Mouse (Mus musculus) MEL (cell line): Measurements from ENCODE around the gene Ankrd52. TPM values are rescaled to one million over a fixed set of nuclear protein-coding genes. Genes with fewer than 3 reads are reported as not detected.

ENCODE experiments used
- DNase-seq: peaks from one replicate; pipeline ENCODE4 v3.0.0; 2011; ENCODE audit warnings: low read depth, low spot score
- H3K27ac ChIP-seq: 2 replicates; pipeline ENCODE4 v1.5.1; 2012; ENCODE audit warnings: low read depth, mild to moderate bottlenecking, control low read depth, low read length, moderate library complexity; ENCODE audit not compliant: control insufficient read depth
- H3K27me3 ChIP-seq, 2 experiments: fragments of 150-350 bp in 1 of 2; sonication (generic) in 1 of 2; 2 replicates each; pipeline ENCODE4 v1.6.1; 2012; ENCODE audit warnings: low read length in 2 of 2, mild to moderate bottlenecking in 2 of 2, improper control_type of control experiment in 1 of 2, moderate library complexity in 1 of 2; ENCODE audit not compliant: insufficient read depth in 2 of 2, control insufficient read depth in 1 of 2
- H3K36me3 ChIP-seq, 2 experiments: 2 replicates each; pipeline ENCODE4 v1.6.1; 2012 to 2014; ENCODE audit warnings: low read length in 2 of 2, improper control_type of control experiment in 1 of 2, inconsistent platforms in 1 of 2, mild to moderate bottlenecking in 1 of 2; ENCODE audit not compliant: insufficient read depth in 2 of 2, control insufficient read depth in 1 of 2
- H3K4me1 ChIP-seq, 2 experiments: fragments of 150-350 bp in 1 of 2; sonication (generic) in 1 of 2; 2 replicates each; pipeline ENCODE4 v1.6.1; 2012; ENCODE audit warnings: low read length in 2 of 2, improper control_type of control experiment in 1 of 2, mild to moderate bottlenecking in 1 of 2; ENCODE audit not compliant: insufficient read depth in 2 of 2, control insufficient read depth in 1 of 2
- H3K4me3 ChIP-seq, 2 experiments: fragments of 150-350 bp in 1 of 2; sonication (generic) in 1 of 2; 2 replicates each; pipeline ENCODE4 v1.5.1; 2012; ENCODE audit warnings: low read depth in 2 of 2, low read length in 2 of 2, mild to moderate bottlenecking in 2 of 2, moderate library complexity in 2 of 2, control low read depth in 1 of 2, improper control_type of control experiment in 1 of 2; ENCODE audit not compliant: control insufficient read depth in 1 of 2, insufficient read depth in 1 of 2
- H3K79me2 ChIP-seq: 2 replicates; pipeline ENCODE4 v1.6.1; 2012; ENCODE audit warnings: mild to moderate bottlenecking, low read length, moderate library complexity; ENCODE audit not compliant: control insufficient read depth, poor library complexity, insufficient read depth
- H3K9ac ChIP-seq: 2 replicates; pipeline ENCODE4 v1.6.1; 2012; ENCODE audit warnings: low read depth, mild to moderate bottlenecking, control low read depth, low read length, moderate library complexity; ENCODE audit not compliant: control insufficient read depth, poor library complexity, severe bottlenecking
- H3K9me3 ChIP-seq: fragments of 150-350 bp; sonication (generic); replicated peaks from 2 replicates; pipeline ENCODE4 v1.6.1; 2012; ENCODE audit warnings: mild to moderate bottlenecking, low read length, improper control_type of control experiment, moderate library complexity; ENCODE audit not compliant: insufficient read depth
- BHLHE40 ChIP-seq: IDR thresholded peaks from 2 replicates; pipeline ENCODE4 v1.6.1; 2012; ENCODE audit warnings: low read depth, mild to moderate bottlenecking, inconsistent platforms, low read length, improper control_type of control experiment, borderline replicate concordance
- CHD1 ChIP-seq: IDR thresholded peaks from 2 replicates; pipeline ENCODE4 v1.6.1; 2012; ENCODE audit warnings: low read depth, mild to moderate bottlenecking, inconsistent platforms, low read length, improper control_type of control experiment
- CHD2 ChIP-seq: IDR thresholded peaks from 2 replicates; pipeline ENCODE4 v1.6.1; 2011; ENCODE audit warnings: low read length, improper control_type of control experiment
- CTCF ChIP-seq, 3 experiments: IDR thresholded peaks in 2 of 3; conservative IDR thresholded peaks in 1 of 3; 2 replicates each; pipeline ENCODE4 v1.5.1; 2011 to 2012; ENCODE audit warnings: low read length in 3 of 3, low read depth in 2 of 3, mild to moderate bottlenecking in 2 of 3, improper control_type of control experiment in 1 of 3, inconsistent platforms in 1 of 3, mixed read lengths in 1 of 3, moderate library complexity in 1 of 3; ENCODE audit not compliant: control insufficient read depth in 1 of 3, insufficient read depth in 1 of 3, poor library complexity in 1 of 3, severe bottlenecking in 1 of 3
- E2F4 ChIP-seq: IDR thresholded peaks from 2 replicates; pipeline ENCODE4 v1.6.1; 2011; ENCODE audit warnings: low read depth, low read length, improper control_type of control experiment, borderline replicate concordance
- ELF1 ChIP-seq: IDR thresholded peaks from 2 replicates; pipeline ENCODE4 v1.6.1; 2014; ENCODE audit warnings: low read depth, mild to moderate bottlenecking, inconsistent platforms, low read length, improper control_type of control experiment, moderate library complexity
- EP300 ChIP-seq, 2 experiments: IDR thresholded peaks; 2 replicates each; pipeline ENCODE4 v1.6.1; 2011; ENCODE audit warnings: improper control_type of control experiment in 2 of 2, low read length in 2 of 2, low read depth in 1 of 2, mild to moderate bottlenecking in 1 of 2
- GABPA ChIP-seq: IDR thresholded peaks from 2 replicates; pipeline ENCODE4 v1.6.1; 2012; ENCODE audit warnings: low read depth, mild to moderate bottlenecking, inconsistent platforms, low read length, improper control_type of control experiment, moderate library complexity
- GATA1 ChIP-seq: IDR thresholded peaks from 2 replicates; pipeline ENCODE4 v1.6.1; 2011; ENCODE audit warnings: low read depth, low read length, improper control_type of control experiment
- HCFC1 ChIP-seq: IDR thresholded peaks from 2 replicates; pipeline ENCODE4 v1.6.1; 2012; ENCODE audit warnings: low read depth, mild to moderate bottlenecking, inconsistent platforms, low read length, improper control_type of control experiment, moderate library complexity
- JUND ChIP-seq: IDR thresholded peaks from 2 replicates; pipeline ENCODE4 v1.6.1; 2011; ENCODE audit warnings: low read depth, mild to moderate bottlenecking, improper control_type of control experiment, low read length
- KAT2A ChIP-seq: conservative IDR thresholded peaks from 2 replicates; pipeline ENCODE4 v1.6.1; 2012; ENCODE audit warnings: low read depth, low read length, improper control_type of control experiment, inconsistent platforms
- MAFK ChIP-seq: IDR thresholded peaks from 2 replicates; pipeline ENCODE4 v1.6.1; 2011; ENCODE audit warnings: low read depth, mild to moderate bottlenecking, low read length, improper control_type of control experiment, borderline replicate concordance
- MXI1 ChIP-seq: IDR thresholded peaks from 2 replicates; pipeline ENCODE4 v1.6.1; 2011; ENCODE audit warnings: mild to moderate bottlenecking, low read depth, low read length, improper control_type of control experiment
- MYB ChIP-seq: IDR thresholded peaks from 2 replicates; pipeline ENCODE4 v1.6.1; 2011; ENCODE audit warnings: mild to moderate bottlenecking, low read depth, low read length, improper control_type of control experiment
- MYC ChIP-seq: IDR thresholded peaks from 2 replicates; pipeline ENCODE4 v1.6.1; 2011; ENCODE audit warnings: low read depth, mild to moderate bottlenecking, low read length, improper control_type of control experiment, moderate library complexity
- NELFE ChIP-seq: IDR thresholded peaks from 2 replicates; pipeline ENCODE4 v1.6.1; 2011; ENCODE audit warnings: low read depth, low read length, improper control_type of control experiment
- POLR2A ChIP-seq, 2 experiments: IDR thresholded peaks; 2 replicates each; pipeline ENCODE4 v1.6.1; 2011 to 2012; ENCODE audit warnings: low read length in 2 of 2, mild to moderate bottlenecking in 2 of 2, control low read depth in 1 of 2, improper control_type of control experiment in 1 of 2, low read depth in 1 of 2, moderate library complexity in 1 of 2; ENCODE audit not compliant: control insufficient read depth in 1 of 2, insufficient read depth in 1 of 2, poor library complexity in 1 of 2
- POLR2AphosphoS5 ChIP-seq: IDR thresholded peaks from 2 replicates; pipeline ENCODE4 v1.6.1; 2012; ENCODE audit warnings: low read depth, borderline replicate concordance, mild to moderate bottlenecking, inconsistent platforms, low read length, moderate library complexity, mixed read lengths
- SIN3A ChIP-seq: IDR thresholded peaks from 2 replicates; pipeline ENCODE4 v1.6.1; 2012; ENCODE audit warnings: low read length, improper control_type of control experiment, inconsistent platforms
- TAL1 ChIP-seq: IDR thresholded peaks from 2 replicates; pipeline ENCODE4 v1.6.1; 2012; ENCODE audit warnings: mild to moderate bottlenecking, inconsistent platforms, low read length, moderate library complexity, mixed read lengths
- TBP ChIP-seq: IDR thresholded peaks from 2 replicates; pipeline ENCODE4 v1.8.0; 2011; ENCODE audit warnings: low read depth, low read length, improper control_type of control experiment
- TCF12 ChIP-seq: IDR thresholded peaks from 2 replicates; pipeline ENCODE4 v1.6.1; 2014; ENCODE audit warnings: low read depth, mild to moderate bottlenecking, inconsistent platforms, low read length, improper control_type of control experiment, moderate library complexity
- UBTF ChIP-seq: IDR thresholded peaks from 2 replicates; pipeline ENCODE4 v1.6.1; 2012; ENCODE audit warnings: low read depth, mild to moderate bottlenecking, inconsistent platforms, low read length, improper control_type of control experiment, moderate library complexity, borderline replicate concordance; ENCODE audit not compliant: insufficient read depth
- USF1 ChIP-seq: IDR thresholded peaks from 2 replicates; pipeline ENCODE4 v1.6.1; 2014; ENCODE audit warnings: low read depth, mild to moderate bottlenecking, inconsistent platforms, low read length, improper control_type of control experiment, moderate library complexity
- ZC3H11A ChIP-seq: IDR thresholded peaks from 2 replicates; pipeline ENCODE4 v1.6.1; 2012; ENCODE audit warnings: low read depth, mild to moderate bottlenecking, inconsistent platforms, low read length, improper control_type of control experiment
- ZMIZ1 ChIP-seq: IDR thresholded peaks from 2 replicates; pipeline ENCODE4 v1.6.1; 2012; ENCODE audit warnings: low read depth, mild to moderate bottlenecking, inconsistent platforms, low read length, improper control_type of control experiment, moderate library complexity
- ZNF384 ChIP-seq: IDR thresholded peaks from 2 replicates; pipeline ENCODE4 v1.6.1; 2012; ENCODE audit warnings: low read depth, mild to moderate bottlenecking, inconsistent platforms, low read length, improper control_type of control experiment
- polyA plus RNA-seq, 2 experiments: library from polyadenylated mRNA; stranded (reverse) in 1 of 2; unstranded in 1 of 2; fragments of >175 nt in 1 of 2; fragments of >200 nt in 1 of 2; gene quantifications; 2 replicates each; pipeline versions ENCODE4 v1.2.1 to v1.2.4; 2012; ENCODE audit warnings: low replicate concordance in 2 of 2, low read depth in 1 of 2; ENCODE audit not compliant: insufficient read length in 2 of 2, insufficient read depth in 1 of 2, missing spikeins in 1 of 2
- total RNA-seq: library from RNA; depleted of rRNA; stranded (reverse); fragments of 300-350 nt; gene quantifications from 2 replicates; pipeline ENCODE4 v1.2.3, GENCODE M21; 2012

The Ankrd52 gene
- total and polyA plus RNA-seq, 3 experiments: 9.5 to 39.9 TPM; not detected in 1

- no peak for TF ChIP-seq TAL1
Measured at GRCm38 (mm10) chr10:128340257-128340656, 36.7 kb upstream of the Ankrd52 start (continued).

DNA sequence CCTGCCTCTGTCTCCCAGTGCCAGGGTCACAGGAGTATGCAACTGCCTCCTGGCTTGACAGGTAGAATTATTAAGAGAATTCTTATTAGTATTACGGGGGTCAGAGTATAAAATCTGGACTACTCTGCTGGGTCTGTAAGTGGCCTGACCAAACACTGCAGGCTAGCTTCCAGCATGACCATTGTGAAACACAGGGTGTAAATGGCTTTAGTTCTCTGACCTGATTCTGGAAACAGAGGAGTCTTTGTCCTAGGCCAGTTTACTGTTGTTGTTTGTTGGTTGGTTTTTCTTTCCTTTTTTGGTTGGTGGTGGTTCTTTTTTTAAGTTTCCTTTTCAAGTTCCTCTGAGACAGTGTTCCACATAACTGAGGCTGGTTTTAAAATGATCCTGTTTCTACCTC, 33.5 kb upstream of the Ankrd52 start:
- Histone ChIP-seq H3K4me1 (peaks cover 32 to 44% of the 10 kb centered on the region in 2 experiments), H3K36me3 (peaks cover 21 to 66% of the 10 kb centered on the region in 2 experiments), H3K27me3 (no peaks in the 10 kb centered on the region), H3K9me3 (no peaks in the 10 kb centered on the region), H3K79me2 (peaks cover 75% of the 10 kb centered on the region), H3K27ac (peak overlapping the region; percentile 50), H3K9ac (peak overlapping the region; percentile 6; the same call in 1 of the 2 replicates), H3K4me3 (no peak overlapping the region)
- no peak for TF ChIP-seq JUND
- TF ChIP-seq UBTF: no peak
- TF ChIP-seq EP300 (IDR thresholded peaks at IDR 0.05; ENCODE audit: low read depth in 1 of 2, low read length in 2 of 2): no peak
- no peak for TF ChIP-seq ZMIZ1
- no peak for TF ChIP-seq POLR2AphosphoS5
- no peak for TF ChIP-seq ZNF384
- TF ChIP-seq TBP: no peak
- DNase-seq: no peak

DNA sequence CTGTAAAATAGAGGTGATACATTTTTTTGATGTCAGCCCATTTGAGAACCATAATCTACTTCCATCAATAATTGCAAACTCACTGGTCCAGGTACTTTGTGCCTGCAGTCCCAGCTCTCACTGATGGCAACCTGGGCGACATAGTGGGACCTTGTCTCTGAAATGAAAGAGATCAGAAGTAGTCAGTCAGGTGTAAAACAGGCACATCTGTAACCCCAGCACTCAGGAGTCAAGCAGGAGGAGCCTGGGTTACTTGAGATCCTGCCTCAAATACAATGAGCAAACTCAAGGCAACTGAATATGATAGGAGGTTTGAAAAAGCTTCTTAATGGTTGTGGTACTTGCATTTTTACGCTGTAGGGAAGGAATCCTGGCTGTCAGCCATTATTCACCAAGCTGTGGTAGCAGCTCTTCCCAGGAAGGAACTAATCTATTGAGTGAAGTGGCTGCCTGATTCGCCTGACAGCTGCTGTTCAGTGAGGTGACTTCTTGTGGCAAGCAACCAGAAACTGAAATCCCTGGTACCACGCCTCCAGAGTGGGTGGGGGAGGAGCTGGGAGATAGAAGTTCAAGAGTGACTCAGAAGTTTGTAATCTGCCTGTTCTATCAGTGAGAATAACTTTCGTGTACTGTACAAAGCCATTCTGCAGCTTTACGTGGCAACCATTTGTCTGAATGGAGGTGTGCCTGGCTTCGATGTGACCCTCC, 32.2 kb upstream of the Ankrd52 start:
- Histone ChIP-seq H3K4me1 (peaks cover 32 to 33% of the 10 kb centered on the region in 2 experiments), H3K27ac (peak overlapping the region; percentile 84), H3K9ac (peak overlapping the region; percentile 22), H3K36me3 (peaks cover 29 to 54% of the 10 kb centered on the region in 2 experiments), H3K27me3 (no peaks in the 10 kb centered on the region), H3K9me3 (no peaks in the 10 kb centered on the region), H3K4me3 (peak overlapping the region; percentile 7 to 39; a peak in 3 of 4 replicates), H3K79me2 (peaks cover 63% of the 10 kb centered on the region)
- peak; percentile 99 for DNase-seq
- no peak for TF ChIP-seq ZC3H11A
- TF ChIP-seq POLR2A (IDR thresholded peaks at IDR 0.05; ENCODE audit: control insufficient read depth in 1 of 2, insufficient read depth in 1 of 2, low read depth in 1 of 2, low read length in 2 of 2, poor library complexity in 1 of 2): peak in 1 of 2 experiments; percentile 52; a peak in 2 of 4 replicates
- TF ChIP-seq CHD1: no peak
- TF ChIP-seq ELF1: peak; percentile 34; the same call in 1 of the 2 replicates
- TF ChIP-seq USF1: 0 out of 2 replicates have a peak, but pooled peaks have one; percentile 21
- peak; percentile 79 for TF ChIP-seq MYC
- peak; percentile 68 for TF ChIP-seq HCFC1
- TF ChIP-seq GABPA: no peak
- TF ChIP-seq GATA1: peak; percentile 91
- peak; percentile 91 for TF ChIP-seq MXI1
- peak; percentile 39; the same call in 1 of the 2 replicates for TF ChIP-seq CHD2
- TF ChIP-seq JUND: peak; percentile 84
- peak; percentile 94 for TF ChIP-seq SIN3A
- TF ChIP-seq MYB: peak; percentile 51; the same call in 1 of the 2 replicates
- TF ChIP-seq ZMIZ1: no peak
- TF ChIP-seq ZNF384: no peak
- peak; percentile 76 to 81 for TF ChIP-seq EP300 (IDR thresholded peaks at IDR 0.05; ENCODE audit: low read depth in 1 of 2, low read length in 2 of 2)
- TF ChIP-seq POLR2AphosphoS5: no peak
- TF ChIP-seq KAT2A: peak; percentile 28; the same call in 1 of the 2 replicates
- peak; percentile 38 for TF ChIP-seq NELFE
- TF ChIP-seq MAFK: no peak
- peak; percentile 71 for TF ChIP-seq BHLHE40
- no peak for TF ChIP-seq CTCF (IDR thresholded peaks at IDR 0.05 in 2 of 3, conservative IDR thresholded peaks at IDR 0.05 in 1 of 3; ENCODE audit: control insufficient read depth in 1 of 3, insufficient read depth in 1 of 3, low read depth in 2 of 3, low read length in 3 of 3, poor library complexity in 1 of 3, severe bottlenecking in 1 of 3)
- TF ChIP-seq TCF12: peak; percentile 74
- no peak for TF ChIP-seq E2F4
